In the genomic region with DNA sequence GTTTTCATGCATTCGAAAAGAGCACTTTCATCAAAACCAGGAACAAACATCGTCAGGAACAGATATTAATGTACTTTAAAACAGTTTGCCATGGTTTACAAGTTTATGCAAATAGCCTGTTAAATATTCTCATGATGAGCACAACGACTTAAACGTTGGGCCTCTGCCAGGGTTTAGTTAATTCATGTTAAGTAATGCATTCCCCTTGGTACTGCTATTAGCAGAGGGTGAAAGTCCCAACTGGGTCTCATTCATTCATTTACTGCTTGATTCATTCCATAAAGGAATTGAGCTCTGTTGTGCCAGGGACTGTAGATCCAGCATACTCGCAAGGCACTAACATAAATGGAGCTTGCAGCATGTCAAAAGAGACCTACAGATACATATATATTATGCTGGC, we compare ENCODE assay signal across 23 mouse cellular contexts.
A peak's percentile ranks its signal among the peaks of the same experiment; 100 is the strongest.
DNase-seq lines count a peak whose midpoint lies in the region; ATAC-seq lines count a peak whose summit lies in the region.
"Had no signal": no experiment of that assay in that cellular context is flagged by ENCODE, and none has a peak within 500 bp of the region (broad histone marks: within the 10 kb centered on the region; RNA-seq: fewer than 3 reads in every experiment).

No protein-coding gene starts in this region.

- no peaks in the 10 kb centered on the region for H3K36me3 ChIP-seq in embryonic facial prominence, embryonic 14.5 days (ENCODE audit: control insufficient read depth, insufficient read depth, low read length)
- no peaks in the 10 kb centered on the region for H3K36me3 ChIP-seq in embryonic facial prominence, embryonic 10.5 days (replicated peaks)
- no peaks in the 10 kb centered on the region for H3K36me3 ChIP-seq in hindbrain, embryonic 14.5 days (replicated peaks; ENCODE audit: control insufficient read depth, insufficient read depth)
- no peaks in the 10 kb centered on the region for H3K36me3 ChIP-seq in hindbrain, embryonic 16.5 days (ENCODE audit: control insufficient read depth, insufficient read depth, low read length)
- no peaks in the 10 kb centered on the region for H3K36me3 ChIP-seq in midbrain, embryonic 14.5 days (ENCODE audit: control insufficient read depth, insufficient read depth, low read length)
- no peaks in the 10 kb centered on the region for H3K36me3 ChIP-seq in midbrain, embryonic 10.5 days
- no peaks in the 10 kb centered on the region for H3K36me3 ChIP-seq in neural tube, embryonic 15.5 days
- H3K36me3 ChIP-seq: embryonic facial prominence, embryonic 13.5 days; heart, embryonic 12.5 days; limb, embryonic 10.5 days had no signal

- H3K4me3 ChIP-seq in embryonic facial prominence, embryonic 14.5 days (ENCODE audit: low read depth, low read length), result no peak overlapping the region
- no peak overlapping the region for H3K4me3 ChIP-seq in embryonic facial prominence, embryonic 10.5 days
- no peak overlapping the region for H3K4me3 ChIP-seq in hindbrain, embryonic 14.5 days (replicated peaks; ENCODE audit: low read length)
- H3K4me3 ChIP-seq in hindbrain, embryonic 16.5 days (ENCODE audit: low read length), result no peak overlapping the region
- H3K4me3 ChIP-seq in midbrain, embryonic 14.5 days (replicated peaks; ENCODE audit: low read depth, low read length), result no peak overlapping the region
- H3K4me3 ChIP-seq in midbrain, embryonic 10.5 days, result no peak overlapping the region
- no peak overlapping the region for H3K4me3 ChIP-seq in neural tube, embryonic 15.5 days (replicated peaks)
- H3K4me3 ChIP-seq: embryonic facial prominence, embryonic 13.5 days; heart, embryonic 12.5 days; layer of hippocampus, adult 2 months; limb, embryonic 10.5 days had no signal

- H3K27ac ChIP-seq in embryonic facial prominence, embryonic 14.5 days (replicated peaks; ENCODE audit: low read depth, low read length), result no peak overlapping the region
- no peak overlapping the region for H3K27ac ChIP-seq in embryonic facial prominence, embryonic 10.5 days (replicated peaks)
- H3K27ac ChIP-seq in hindbrain, embryonic 14.5 days, result no peak overlapping the region
- no peak overlapping the region for H3K27ac ChIP-seq in hindbrain, embryonic 16.5 days (ENCODE audit: low read depth, low read length)
- no peak overlapping the region for H3K27ac ChIP-seq in midbrain, embryonic 14.5 days (replicated peaks; ENCODE audit: low read depth, low read length)
- H3K27ac ChIP-seq in midbrain, embryonic 10.5 days (replicated peaks), result no peak overlapping the region
- 0 out of 2 replicates have a peak overlapping the region, but pooled peaks have one; percentile 9 for H3K27ac ChIP-seq in neural tube, embryonic 15.5 days (replicated peaks)
- H3K27ac ChIP-seq: embryonic facial prominence, embryonic 13.5 days; layer of hippocampus, adult 2 months; limb, embryonic 10.5 days; stomach, postnatal 0 days had no signal

- 69% methylated on average over 5 of the region's 5 CpGs for WGBS in embryonic facial prominence, embryonic 14.5 days
- WGBS in embryonic facial prominence, embryonic 10.5 days, result 86% methylated on average over 5 of the region's 5 CpGs
- WGBS in hindbrain, embryonic 14.5 days, result 52% methylated on average over 5 of the region's 5 CpGs
- 44% methylated on average over 5 of the region's 5 CpGs for WGBS in hindbrain, embryonic 16.5 days
- WGBS in midbrain, embryonic 14.5 days, result 63% methylated on average over 5 of the region's 5 CpGs
- 89% methylated on average over 5 of the region's 5 CpGs for WGBS in midbrain, embryonic 10.5 days
- 36% methylated on average over 5 of the region's 5 CpGs for WGBS in neural tube, embryonic 15.5 days

- no peak overlapping the region for H3K9ac ChIP-seq in embryonic facial prominence, embryonic 14.5 days (ENCODE audit: low read depth, low read length)
- no peak overlapping the region for H3K9ac ChIP-seq in hindbrain, embryonic 14.5 days
- H3K9ac ChIP-seq in hindbrain, embryonic 16.5 days (ENCODE audit: low read depth, low read length), result no peak overlapping the region
- no peak overlapping the region for H3K9ac ChIP-seq in midbrain, embryonic 14.5 days (replicated peaks; ENCODE audit: low read length)
- H3K9ac ChIP-seq in neural tube, embryonic 15.5 days (replicated peaks), result no peak overlapping the region
- H3K9ac ChIP-seq: embryonic facial prominence, embryonic 13.5 days; heart, embryonic 12.5 days had no signal

- peaks cover 8% of the 10 kb centered on the region; the same call in 1 of the 2 replicates for H3K4me1 ChIP-seq in embryonic facial prominence, embryonic 14.5 days (ENCODE audit: control insufficient read depth, insufficient read depth, low read length)
- H3K4me1 ChIP-seq in embryonic facial prominence, embryonic 10.5 days, result no peaks in the 10 kb centered on the region
- H3K4me1 ChIP-seq in hindbrain, embryonic 14.5 days (replicated peaks; ENCODE audit: control insufficient read depth, insufficient read depth, low read length), result peaks cover 4% of the 10 kb centered on the region
- H3K4me1 ChIP-seq in hindbrain, embryonic 16.5 days (ENCODE audit: control insufficient read depth, insufficient read depth, low read depth, low read length), result no peaks in the 10 kb centered on the region
- no peaks in the 10 kb centered on the region for H3K4me1 ChIP-seq in midbrain, embryonic 14.5 days (ENCODE audit: control insufficient read depth, insufficient read depth, low read length)
- no peaks in the 10 kb centered on the region for H3K4me1 ChIP-seq in midbrain, embryonic 10.5 days
- H3K4me1 ChIP-seq in neural tube, embryonic 15.5 days, result peaks cover 34% of the 10 kb centered on the region
- H3K4me1 ChIP-seq: heart, embryonic 12.5 days had no signal

- peak; percentile 57 for DNase-seq in embryonic facial prominence, embryonic 14.5 days (ENCODE audit: low spot score)
- DNase-seq in embryonic facial prominence, embryonic 10.5 days (ENCODE audit: low spot score), result no peak
- DNase-seq in hindbrain, embryonic 14.5 days (ENCODE audit: low spot score), result peak; percentile 42
- DNase-seq in midbrain, embryonic 14.5 days, result peak; percentile 45
- DNase-seq in midbrain, embryonic 10.5 days (ENCODE audit: low spot score), result no peak
- DNase-seq: cerebellum, adult 2 months; cerebellum, postnatal 25 days; gastrocnemius, postnatal 14 days; heart, adult 11 months; heart, postnatal 14 days; lung, postnatal 4 days; right cerebral cortex, postnatal 14 days; thymus, adult 2 months had no signal

- H3K9me3 ChIP-seq in embryonic facial prominence, embryonic 14.5 days (ENCODE audit: control insufficient read depth, low read length), result no peaks in the 10 kb centered on the region
- H3K9me3 ChIP-seq in embryonic facial prominence, embryonic 10.5 days, result no peaks in the 10 kb centered on the region
- H3K9me3 ChIP-seq in hindbrain, embryonic 14.5 days (ENCODE audit: control insufficient read depth, low read length), result no peaks in the 10 kb centered on the region
- no peaks in the 10 kb centered on the region for H3K9me3 ChIP-seq in hindbrain, embryonic 16.5 days (ENCODE audit: control insufficient read depth, low read length)
- no peaks in the 10 kb centered on the region for H3K9me3 ChIP-seq in midbrain, embryonic 14.5 days (ENCODE audit: control insufficient read depth, low read length)
- no peaks in the 10 kb centered on the region for H3K9me3 ChIP-seq in midbrain, embryonic 10.5 days (replicated peaks)
- no peaks in the 10 kb centered on the region for H3K9me3 ChIP-seq in neural tube, embryonic 15.5 days (replicated peaks)
- H3K9me3 ChIP-seq: embryonic facial prominence, embryonic 13.5 days; heart, embryonic 12.5 days; limb, embryonic 10.5 days had no signal

- no peaks in the 10 kb centered on the region for H3K27me3 ChIP-seq in embryonic facial prominence, embryonic 14.5 days (replicated peaks; ENCODE audit: control insufficient read depth, insufficient read depth, low read length)
- no peaks in the 10 kb centered on the region for H3K27me3 ChIP-seq in embryonic facial prominence, embryonic 10.5 days (replicated peaks; ENCODE audit: low read depth, poor library complexity, severe bottlenecking)
- no peaks in the 10 kb centered on the region for H3K27me3 ChIP-seq in hindbrain, embryonic 14.5 days (ENCODE audit: control insufficient read depth, insufficient read depth, low read length)
- H3K27me3 ChIP-seq in hindbrain, embryonic 16.5 days (replicated peaks; ENCODE audit: control insufficient read depth, insufficient read depth, low read length), result no peaks in the 10 kb centered on the region
- H3K27me3 ChIP-seq in midbrain, embryonic 14.5 days (ENCODE audit: control insufficient read depth, insufficient read depth, low read length), result no peaks in the 10 kb centered on the region
- H3K27me3 ChIP-seq in midbrain, embryonic 10.5 days (ENCODE audit: low read depth, poor library complexity, severe bottlenecking), result no peaks in the 10 kb centered on the region
- no peaks in the 10 kb centered on the region for H3K27me3 ChIP-seq in neural tube, embryonic 15.5 days (replicated peaks)
- H3K27me3 ChIP-seq: embryonic facial prominence, embryonic 13.5 days; heart, embryonic 12.5 days had no signal

- H3K4me2 ChIP-seq in embryonic facial prominence, embryonic 14.5 days (ENCODE audit: low read depth, low read length), result no peak overlapping the region
- H3K4me2 ChIP-seq in hindbrain, embryonic 14.5 days (replicated peaks), result no peak overlapping the region
- H3K4me2 ChIP-seq in hindbrain, embryonic 16.5 days (ENCODE audit: low read length), result no peak overlapping the region
- H3K4me2 ChIP-seq in midbrain, embryonic 14.5 days (ENCODE audit: low read length), result no peak overlapping the region
- H3K4me2 ChIP-seq in neural tube, embryonic 15.5 days, result no peak overlapping the region
- H3K4me2 ChIP-seq: embryonic facial prominence, embryonic 13.5 days; heart, embryonic 12.5 days had no signal

- no peak for ATAC-seq in embryonic facial prominence, embryonic 14.5 days (ENCODE audit: low read depth)
- no peak for ATAC-seq in hindbrain, embryonic 14.5 days (ENCODE audit: low FRiP score)
- no peak for ATAC-seq in hindbrain, embryonic 16.5 days
- ATAC-seq in midbrain, embryonic 14.5 days (ENCODE audit: low FRiP score, low TSS enrichment), result no peak
- ATAC-seq in neural tube, embryonic 15.5 days (ENCODE audit: low FRiP score), result no peak
- no peak for ATAC-seq in erythroblast, adult 5-6 weeks (replicated peaks; ENCODE audit: low FRiP score, poor library complexity, severe bottlenecking)
- ATAC-seq: activated CD4-positive, CD25-positive, alpha-beta regulatory T cell, adult 4 months; intestine, postnatal 0 days had no signal

Comparison
In these comparisons a context has a peak if more than half of its experiments do, and no peak if none do; other contexts are left out.
1. DNase-seq: peak in embryonic facial prominence, embryonic 14.5 days (single experiment), hindbrain, embryonic 14.5 days (single experiment) and midbrain, embryonic 14.5 days (single experiment); none in embryonic facial prominence, embryonic 10.5 days (single experiment) and midbrain, embryonic 10.5 days (single experiment).